Mouse (Mus musculus) inflammation-experienced regulatory T-cells, adult 6 months (primary cell): Measurements from ENCODE around the gene Nxnl1. TPM values are rescaled to one million over a fixed set of nuclear protein-coding genes. Genes with fewer than 3 reads are reported as not detected.
"Not testable (repeated sequence)": the region's sequence is repeated elsewhere in the genome, so short reads cannot be mapped to it uniquely, and the experiment has no call there.

ENCODE experiments used
- ATAC-seq: one replicate; pipeline ENCODE4 v1.8.0; 2017
- polyA plus RNA-seq, 3 experiments: library from polyadenylated mRNA; unstranded; fragments of 100-300 nt; shearing (Covaris generic); gene quantifications; one replicate each; pipeline ENCODE4 v1.2.1; 2017

Gene Nxnl1
- polyA plus RNA-seq, 3 experiments from 2014 or later = 0.13 TPM; not detected in 2

DNA sequence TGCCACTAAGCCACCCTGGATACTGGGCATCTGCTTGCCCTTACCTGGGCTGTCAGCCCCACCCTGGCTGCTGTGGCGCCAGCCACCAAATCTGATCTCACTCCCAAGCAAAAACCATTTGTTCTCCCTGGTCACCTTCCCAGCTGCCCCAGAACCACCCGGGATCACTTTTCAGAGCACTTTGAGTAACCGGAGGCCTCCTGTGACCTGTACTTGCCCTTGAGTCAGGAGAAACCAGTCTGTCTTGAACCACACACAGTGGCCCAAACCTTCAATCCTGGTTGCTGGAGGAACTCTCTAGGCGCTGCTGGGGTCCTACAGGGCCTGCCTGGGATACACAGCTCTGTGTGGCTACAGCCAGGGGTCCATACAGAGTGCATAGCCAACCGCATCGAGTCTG is 13.6 kb downstream of the Nxnl1 start:
- no peak for ATAC-seq

DNA sequence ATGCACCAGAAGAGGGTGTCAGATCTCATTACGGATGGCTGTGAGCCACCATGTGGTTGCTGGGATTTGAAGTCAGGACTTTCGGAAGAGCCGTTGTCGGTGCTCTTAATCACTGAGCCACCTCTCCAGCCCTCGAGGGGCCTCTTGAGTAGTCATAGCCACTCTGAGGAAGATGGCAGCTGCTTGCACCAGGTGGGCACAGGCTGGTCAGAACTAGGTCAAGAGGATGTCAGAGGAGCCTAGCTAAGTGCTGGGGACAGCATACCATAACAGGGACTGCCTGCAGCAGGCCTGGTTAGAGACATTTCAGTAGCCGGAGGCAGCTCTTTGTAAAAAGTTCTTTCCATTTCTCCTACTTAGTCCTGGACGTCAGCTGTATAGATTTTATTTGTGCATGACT is 15.6 kb downstream of the Nxnl1 start:
- ATAC-seq = no peak

GRCm38 (mm10) chr8:71547590-71547989 is 18.8 kb downstream of the Nxnl1 start:
- no peak for ATAC-seq

GRCm38 (mm10) chr8:71545053-71545452 is 21.3 kb downstream of the Nxnl1 start:
- ATAC-seq = no peak

- ATAC-seq = no peak
These were observed 22.6 kb downstream of the Nxnl1 start for GRCm38 (mm10) chr8:71543755-71544154.

DNA sequence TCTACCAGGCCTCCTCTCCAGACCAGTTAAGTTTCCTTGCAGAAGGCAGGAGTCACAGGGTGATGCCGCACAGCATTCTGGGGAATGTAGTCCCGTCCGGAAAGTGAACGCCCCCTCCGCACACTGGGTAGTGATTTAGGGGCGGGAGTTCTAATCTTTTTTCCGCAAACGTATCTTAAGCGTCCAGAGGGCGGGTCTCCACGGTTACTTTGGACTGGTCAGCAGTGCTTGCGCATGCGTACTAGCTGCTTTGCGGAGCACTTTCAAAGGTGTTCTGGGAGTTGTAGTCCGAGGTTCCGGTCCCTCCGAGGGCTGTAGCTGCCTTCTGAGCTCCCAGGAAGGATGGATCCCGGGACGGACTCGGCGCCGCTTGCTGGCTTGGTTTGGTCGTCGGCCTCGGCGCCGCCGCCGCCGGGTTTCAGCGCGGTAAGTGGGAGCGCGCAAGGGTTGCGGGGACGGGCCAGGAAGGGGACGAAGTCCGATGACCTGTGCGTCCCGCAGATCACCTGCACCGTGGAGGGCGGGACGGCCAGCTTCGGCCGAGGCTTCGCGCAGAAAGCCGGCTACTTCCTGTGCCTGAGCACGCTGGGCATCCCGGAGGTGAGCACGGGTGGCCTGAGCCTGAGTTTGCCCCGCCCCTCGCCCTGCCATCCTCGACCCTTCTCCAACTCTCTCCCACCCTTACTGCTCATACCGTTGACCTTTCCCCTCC is 23.6 kb downstream of the Nxnl1 start, which contains the start of gene Mvb12a:
Mvb12a (plus strand) TSS at position 291 of the 712 bp plus-strand sequence.
- ATAC-seq = peak; percentile 98

GRCm38 (mm10) chr8:71537028-71537867 is 29.2 kb downstream of the Nxnl1 start, which contains the start of gene Bst2:
Gene Bst2 (minus strand): TSS chr8:71537456.
- peak; percentile 99 for ATAC-seq

DNA sequence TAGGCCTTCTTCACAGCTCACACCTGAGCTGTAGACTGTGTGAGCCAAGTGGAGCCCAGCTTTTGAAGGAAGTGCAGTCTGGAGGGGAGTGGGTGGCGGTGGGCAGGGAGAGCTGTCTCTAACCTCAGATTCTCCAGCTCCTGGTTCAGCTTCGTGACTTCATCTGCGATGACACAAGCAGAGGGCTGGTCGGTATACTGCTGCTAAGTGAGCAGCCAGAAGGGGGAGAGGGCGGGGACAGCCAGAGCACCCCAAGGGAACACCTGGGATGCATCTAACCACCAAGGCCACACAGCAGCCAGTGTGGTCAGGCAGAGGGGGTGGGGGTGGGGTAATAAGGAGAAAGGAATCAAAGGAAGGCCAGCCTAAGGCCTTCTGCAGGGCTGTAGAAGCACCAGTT is 30.7 kb downstream of the Nxnl1 start:
- no peak for ATAC-seq

DNA sequence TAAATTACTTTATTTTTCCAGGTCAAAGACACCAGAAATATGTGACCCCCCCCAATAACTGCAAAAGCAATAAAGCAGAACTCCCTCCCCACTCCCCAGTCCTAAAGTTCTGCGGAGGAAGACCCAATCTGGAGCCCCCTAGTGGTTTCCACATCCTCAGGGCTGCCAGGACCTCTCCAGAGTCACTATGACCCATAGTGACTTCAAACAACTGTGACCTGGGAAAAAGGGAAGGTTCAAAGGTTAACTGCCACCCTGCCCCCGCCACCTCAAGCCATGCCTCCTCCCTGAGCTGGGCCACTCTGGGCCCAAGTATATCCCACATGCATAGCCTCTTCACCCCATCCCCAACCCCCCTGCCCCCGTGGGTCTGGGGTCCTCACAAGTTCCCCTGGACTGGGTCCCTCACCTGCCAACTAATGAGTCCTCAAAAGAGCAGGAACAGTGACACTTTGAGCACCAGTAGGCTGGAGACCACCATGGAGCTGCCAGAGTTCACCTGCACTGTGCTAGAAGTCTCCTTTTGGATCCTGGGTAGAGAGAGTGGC is 32.1 kb downstream of the Nxnl1 start:
- ATAC-seq = no peak

DNA sequence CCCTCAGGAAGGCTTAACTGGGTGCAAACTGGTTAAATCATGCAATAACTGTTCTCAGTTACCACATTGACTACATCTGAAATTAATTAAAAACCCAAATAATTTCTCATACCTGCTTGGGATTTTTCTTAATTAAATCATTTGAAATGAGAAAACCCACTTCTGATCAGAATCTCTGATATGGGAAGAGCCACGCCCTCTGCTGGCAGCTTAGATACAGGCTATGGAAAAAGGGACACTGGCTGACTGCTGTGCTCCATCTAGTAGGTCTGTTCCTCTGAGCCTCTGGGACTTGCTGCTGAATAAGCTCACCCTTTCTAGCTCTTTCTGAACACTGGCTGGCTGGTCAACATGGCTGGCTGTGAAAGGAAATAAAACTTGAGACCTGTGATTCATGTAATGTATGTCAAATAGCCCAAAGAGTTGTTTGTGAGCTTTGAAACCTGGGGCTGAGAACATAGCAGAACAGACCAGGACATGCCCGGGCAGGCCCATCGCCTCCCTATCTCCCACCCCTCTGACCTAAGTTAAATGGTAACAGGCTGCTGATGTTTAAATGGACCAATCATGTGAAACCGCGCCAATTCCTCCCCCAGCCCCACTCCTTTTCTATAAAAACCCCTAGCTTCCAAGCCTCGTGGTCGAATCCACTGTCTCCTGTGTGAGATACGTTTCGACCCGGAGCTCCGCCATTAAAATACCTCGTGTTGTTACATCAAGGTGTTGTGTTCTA is 35.5 kb downstream of the Nxnl1 start:
- ATAC-seq = not testable (repeated sequence)

DNA sequence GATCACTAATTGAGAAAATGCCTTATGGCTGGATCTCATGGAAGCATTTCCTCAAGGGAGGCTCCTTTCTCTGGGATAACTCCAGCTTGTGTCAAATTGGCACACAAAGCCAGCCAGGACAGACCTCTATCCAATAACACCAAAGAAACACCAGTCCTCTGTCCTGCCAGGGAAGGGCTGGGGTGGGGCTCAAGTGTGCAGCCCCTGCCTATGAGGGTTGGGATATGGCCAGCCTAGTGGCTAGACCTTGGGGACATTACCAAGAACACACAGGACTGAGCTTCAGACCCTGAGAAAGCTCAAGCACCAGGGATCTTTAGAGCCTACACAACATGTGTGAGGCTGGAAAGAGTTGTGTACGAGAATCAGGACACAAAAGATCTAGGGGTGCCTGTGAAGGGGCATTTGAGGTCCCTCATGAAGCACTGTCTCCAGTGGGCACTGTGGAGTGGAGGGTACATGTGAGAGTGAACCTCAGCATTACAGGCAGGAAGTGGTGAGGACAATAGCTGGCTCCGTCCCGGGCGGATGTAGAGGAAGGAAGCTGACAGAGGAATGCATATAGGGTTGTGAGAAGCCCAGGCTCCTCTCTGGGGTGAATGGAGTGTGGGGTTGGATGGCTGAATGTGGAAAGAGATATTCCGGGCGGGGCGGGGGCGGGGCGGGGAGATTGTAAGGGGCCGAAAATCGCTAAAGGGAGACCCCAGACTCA is 37.9 kb downstream of the Nxnl1 start:
- peak; percentile 100 for ATAC-seq

GRCm38 (mm10) chr8:71527162-71527870 is 39.1 kb downstream of the Nxnl1 start:
- no peak for ATAC-seq

- ATAC-seq = no peak
These were observed 40.1 kb downstream of the Nxnl1 start for GRCm38 (mm10) chr8:71526272-71526671.

DNA sequence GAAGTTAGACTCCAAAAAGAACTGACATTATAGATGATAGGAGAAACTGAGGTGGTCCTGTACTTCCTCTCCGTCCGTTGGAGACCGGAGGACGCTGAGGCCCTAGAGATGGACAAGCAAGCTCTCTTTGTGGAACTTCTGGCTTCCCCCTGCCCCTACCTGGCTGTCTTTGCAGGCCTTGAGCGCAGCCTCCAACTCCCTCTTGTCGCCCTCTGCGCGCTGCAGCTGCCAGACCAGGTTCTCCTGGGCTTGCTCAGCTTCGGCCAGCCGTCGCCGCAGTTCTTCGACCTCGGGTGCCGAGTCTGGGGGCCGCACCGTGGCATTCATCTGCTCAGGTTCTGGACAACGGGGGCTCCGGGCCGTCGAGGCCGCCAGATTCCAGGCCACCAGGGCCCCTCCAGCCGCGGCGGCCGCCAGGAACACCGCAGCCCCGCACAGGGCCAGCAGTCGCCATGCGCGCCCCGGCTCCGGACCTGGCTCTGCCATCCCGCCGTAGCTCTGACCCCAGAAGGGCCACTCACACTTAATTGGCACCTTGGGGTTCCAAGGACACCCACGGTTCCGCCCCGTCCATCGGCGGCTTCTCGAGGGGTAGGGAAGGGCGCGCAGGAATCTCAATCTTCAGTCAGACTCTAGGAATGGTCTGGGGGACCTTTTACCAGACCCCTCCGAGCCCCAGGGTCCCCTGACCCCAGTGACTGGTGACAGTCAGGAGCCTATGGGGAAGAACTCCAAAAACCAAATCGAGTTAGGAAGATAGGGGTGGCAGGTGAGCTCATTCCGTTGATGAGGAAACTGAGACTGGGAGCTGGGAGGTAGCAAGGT is 41.0 kb downstream of the Nxnl1 start, which contains the start of gene Ccdc194:
Ccdc194 (minus strand) TSS at position 486 of the 825 bp plus-strand sequence.
- no peak for ATAC-seq

GRCm38 (mm10) chr8:71521634-71522033 is 44.8 kb downstream of the Nxnl1 start:
- ATAC-seq = peak; percentile 85

DNA sequence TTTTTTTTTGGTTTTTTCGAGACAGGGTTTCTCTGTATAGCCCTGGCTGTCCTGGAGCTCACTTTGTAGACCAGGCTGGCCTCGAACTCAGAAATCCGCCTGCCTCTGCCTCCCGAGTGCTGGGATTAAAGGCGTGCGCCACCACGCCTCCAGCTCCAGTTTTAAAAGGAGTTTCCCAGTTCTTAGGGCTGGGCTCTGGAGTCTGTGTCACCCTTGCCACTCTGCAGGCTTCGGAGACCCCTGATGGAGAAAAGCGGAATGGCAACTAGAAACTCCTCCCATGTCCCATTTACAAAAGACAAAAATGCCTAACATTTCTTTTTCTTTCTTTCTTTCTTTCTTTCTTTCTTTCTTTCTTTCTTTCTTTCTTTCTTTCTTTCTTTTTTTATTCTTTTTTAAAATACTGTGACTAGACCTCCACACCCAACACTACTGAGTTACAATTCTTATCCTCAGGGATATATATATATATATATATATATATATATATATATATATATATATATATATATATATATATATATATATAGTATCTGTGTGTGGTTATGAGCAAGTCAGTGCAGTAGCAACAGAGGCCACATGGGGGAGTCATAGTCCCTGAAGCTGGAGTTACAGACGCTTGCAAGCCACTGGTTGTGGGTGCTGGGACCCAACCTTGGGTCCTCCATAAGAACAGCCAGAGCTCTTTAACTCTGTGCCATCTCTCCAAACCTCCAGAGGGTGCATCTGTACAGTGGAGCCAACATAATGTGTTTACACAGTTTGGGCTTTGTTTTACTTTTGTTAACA is 47.2 kb downstream of the Nxnl1 start:
- peak; percentile 76 for ATAC-seq

DNA sequence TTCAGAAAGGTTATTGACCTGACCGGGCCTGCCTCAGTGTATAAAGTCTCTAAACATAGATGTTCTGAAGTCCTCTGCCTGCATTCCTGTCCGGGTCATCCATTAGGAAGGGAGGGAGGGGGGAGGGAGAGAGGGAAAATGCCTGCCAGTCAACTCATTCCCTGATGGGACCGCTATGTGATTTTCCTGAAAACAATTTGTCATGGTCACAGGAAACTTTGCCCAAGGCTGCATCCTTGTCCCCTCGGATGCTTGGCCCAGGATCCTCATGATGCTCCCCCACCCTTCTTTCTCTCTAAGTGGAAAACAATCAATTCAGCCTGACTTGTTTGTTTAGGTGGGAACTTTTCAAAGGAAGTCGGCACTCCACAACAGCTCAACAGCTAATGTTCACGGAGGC is 49.6 kb downstream of the Nxnl1 start:
- ATAC-seq = no peak

- no peak for ATAC-seq
These were observed 51.4 kb downstream of the Nxnl1 start for GRCm38 (mm10) chr8:71515043-71515442.

DNA sequence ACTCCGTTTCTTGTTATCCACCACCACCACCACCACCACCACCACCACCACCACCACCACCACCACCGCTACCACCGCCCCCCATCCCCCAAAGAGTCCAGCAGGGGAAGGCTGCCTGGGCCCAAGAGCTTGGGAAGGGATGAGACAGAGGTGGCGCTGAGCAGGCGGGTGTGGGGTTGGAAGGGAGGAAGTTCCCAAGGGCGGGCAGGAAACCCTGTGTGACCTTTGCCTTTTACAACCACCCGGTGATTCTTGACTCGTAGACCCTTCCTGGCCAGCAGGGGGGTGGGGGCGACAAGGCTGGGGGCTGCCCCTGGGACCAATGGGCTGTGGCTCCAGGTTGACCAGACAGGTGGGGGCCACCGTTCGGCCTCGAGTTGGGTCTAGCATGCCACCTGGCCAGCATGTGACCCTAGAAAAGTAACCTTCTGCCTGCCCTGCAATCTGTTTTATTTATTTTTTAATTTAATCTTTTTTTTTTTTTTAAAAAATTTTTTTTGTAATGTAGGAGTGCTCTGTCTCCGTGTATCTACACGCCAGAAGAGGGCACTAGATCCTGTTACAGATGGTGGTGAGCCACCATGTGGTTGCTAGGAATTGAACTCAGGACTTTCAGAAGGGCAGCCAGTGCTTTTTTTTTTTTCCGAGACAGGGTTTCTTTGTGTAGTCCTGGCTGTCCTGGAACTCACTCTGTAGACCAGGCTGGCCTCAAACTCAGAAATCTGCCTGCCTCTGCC is 53.2 kb downstream of the Nxnl1 start:
- ATAC-seq = no peak
